Mouse (Mus musculus): ENCODE results near the gene Cdc42bpa. TPM values are rescaled to one million over a fixed set of nuclear protein-coding genes. Genes with fewer than 3 reads are reported as not detected.

The Cdc42bpa gene
- polyA plus RNA-seq, 1 experiment from 2014 or later: 26.1 TPM

GRCm38 (mm10) chr1:180128077-180128792 is 168.0 kb downstream of the Cdc42bpa start:
- H3K9me3 ChIP-seq (ENCODE audit: control insufficient read depth, low read depth, low read length): no peaks in the 10 kb centered on the region
- no peak for ATAC-seq (ENCODE audit: insufficient number of reproducible peaks, insufficient read depth, low FRiP score, low read depth)
- no peak overlapping the region for H3K9ac ChIP-seq (replicated peaks; ENCODE audit: low read depth, low read length)
- 81% methylated on average over 5 of the region's 5 CpGs for WGBS
- H3K27ac ChIP-seq (ENCODE audit: low read length): no peak overlapping the region
- H3K27me3 ChIP-seq (ENCODE audit: control insufficient read depth, insufficient read depth, low read length): no peaks in the 10 kb centered on the region
- H3K4me3 ChIP-seq (ENCODE audit: low read depth, low read length): no peak overlapping the region
- no peaks in the 10 kb centered on the region for H3K4me1 ChIP-seq (ENCODE audit: control insufficient read depth, insufficient read depth, low read length)
- H3K36me3 ChIP-seq (ENCODE audit: control insufficient read depth, insufficient read depth, low read length): peaks cover 9% of the 10 kb centered on the region; the same call in 1 of the 2 replicates
- H3K4me2 ChIP-seq (replicated peaks; ENCODE audit: low read depth, low read length): no peak overlapping the region

- 54% methylated on average over 3 of the region's 3 CpGs for WGBS
Observed at GRCm38 (mm10) chr1:180131402-180131801, 171.1 kb downstream of the Cdc42bpa start.

DNA sequence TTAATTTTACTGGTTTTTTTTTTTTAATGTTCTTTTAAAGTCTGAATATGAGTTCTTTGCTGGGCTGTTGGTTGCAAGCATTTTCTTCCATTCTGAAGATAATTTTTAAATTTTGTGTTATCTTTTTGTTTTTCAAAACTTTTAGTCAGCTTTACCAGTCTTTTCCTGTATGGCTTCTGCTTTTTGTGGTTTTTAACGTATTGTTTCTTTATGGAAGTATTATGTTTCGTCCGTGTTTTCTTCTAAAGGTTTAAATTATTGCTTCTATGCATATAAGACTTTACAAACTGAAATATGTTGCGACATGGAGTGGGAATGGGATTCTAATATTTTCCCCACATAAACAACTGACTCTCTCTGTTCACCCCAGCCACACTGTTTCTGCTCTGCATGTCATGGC is 171.9 kb downstream of the Cdc42bpa start:
- Histone ChIP-seq H3K9ac (replicated peaks; ENCODE audit: low read depth, low read length) (no peak overlapping the region), H3K27ac (ENCODE audit: low read length) (no peak overlapping the region), H3K9me3 (ENCODE audit: control insufficient read depth, low read depth, low read length) (no peaks in the 10 kb centered on the region), H3K4me3 (ENCODE audit: low read depth, low read length) (no peak overlapping the region), H3K4me1 (ENCODE audit: control insufficient read depth, insufficient read depth, low read length) (no peaks in the 10 kb centered on the region), H3K27me3 (ENCODE audit: control insufficient read depth, insufficient read depth, low read length) (no peaks in the 10 kb centered on the region), H3K36me3 (ENCODE audit: control insufficient read depth, insufficient read depth, low read length) (peaks cover 18% of the 10 kb centered on the region), H3K4me2 (replicated peaks; ENCODE audit: low read depth, low read length) (no peak overlapping the region)
- no peak for ATAC-seq (ENCODE audit: insufficient number of reproducible peaks, insufficient read depth, low FRiP score, low read depth)
- 97% methylated on average over 4 of the region's 4 CpGs for WGBS

More at GRCm38 (mm10) chr1:180131402-180131801, 171.1 kb downstream of the Cdc42bpa start:
- ATAC-seq (ENCODE audit: insufficient number of reproducible peaks, insufficient read depth, low FRiP score, low read depth): no peak
- Histone ChIP-seq H3K9me3 (ENCODE audit: control insufficient read depth, low read depth, low read length) (no peaks in the 10 kb centered on the region), H3K9ac (replicated peaks; ENCODE audit: low read depth, low read length) (no peak overlapping the region), H3K27ac (ENCODE audit: low read length) (no peak overlapping the region), H3K27me3 (ENCODE audit: control insufficient read depth, insufficient read depth, low read length) (no peaks in the 10 kb centered on the region), H3K4me3 (ENCODE audit: low read depth, low read length) (no peak overlapping the region), H3K36me3 (ENCODE audit: control insufficient read depth, insufficient read depth, low read length) (peaks cover 10% of the 10 kb centered on the region; the same call in 1 of the 2 replicates), H3K4me1 (ENCODE audit: control insufficient read depth, insufficient read depth, low read length) (no peaks in the 10 kb centered on the region), H3K4me2 (replicated peaks; ENCODE audit: low read depth, low read length) (no peak overlapping the region)

DNA sequence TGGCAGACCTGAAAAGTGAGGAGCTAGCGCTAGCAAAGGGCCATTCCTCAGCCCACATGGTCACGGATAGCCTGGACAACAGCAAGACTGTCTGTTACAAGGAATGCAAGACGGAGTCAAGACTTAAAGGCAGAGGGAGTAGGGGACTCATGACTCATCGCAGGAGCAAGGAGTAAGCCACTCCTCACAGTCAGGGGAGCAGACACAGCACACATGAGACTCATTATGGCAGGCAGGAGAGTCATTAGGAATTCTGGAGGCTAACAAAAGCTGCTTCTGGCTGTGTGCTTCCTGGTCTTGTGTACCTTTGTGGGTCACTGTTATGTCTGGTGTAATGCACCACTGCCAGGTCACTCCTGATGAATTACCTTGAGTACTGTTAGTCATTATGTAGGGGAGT is 178.9 kb downstream of the Cdc42bpa start:
- Histone ChIP-seq H3K9me3 (ENCODE audit: control insufficient read depth, low read depth, low read length) (no peaks in the 10 kb centered on the region), H3K9ac (replicated peaks; ENCODE audit: low read depth, low read length) (no peak overlapping the region), H3K27ac (ENCODE audit: low read length) (no peak overlapping the region), H3K27me3 (ENCODE audit: control insufficient read depth, insufficient read depth, low read length) (no peaks in the 10 kb centered on the region), H3K4me1 (ENCODE audit: control insufficient read depth, insufficient read depth, low read length) (no peaks in the 10 kb centered on the region), H3K4me2 (replicated peaks; ENCODE audit: low read depth, low read length) (no peak overlapping the region), H3K36me3 (ENCODE audit: control insufficient read depth, insufficient read depth, low read length) (peaks cover 30% of the 10 kb centered on the region), H3K4me3 (ENCODE audit: low read depth, low read length) (no peak overlapping the region)
- ATAC-seq (ENCODE audit: insufficient number of reproducible peaks, insufficient read depth, low FRiP score, low read depth): no peak
- WGBS: 85% methylated on average over 4 of the region's 4 CpGs

DNA sequence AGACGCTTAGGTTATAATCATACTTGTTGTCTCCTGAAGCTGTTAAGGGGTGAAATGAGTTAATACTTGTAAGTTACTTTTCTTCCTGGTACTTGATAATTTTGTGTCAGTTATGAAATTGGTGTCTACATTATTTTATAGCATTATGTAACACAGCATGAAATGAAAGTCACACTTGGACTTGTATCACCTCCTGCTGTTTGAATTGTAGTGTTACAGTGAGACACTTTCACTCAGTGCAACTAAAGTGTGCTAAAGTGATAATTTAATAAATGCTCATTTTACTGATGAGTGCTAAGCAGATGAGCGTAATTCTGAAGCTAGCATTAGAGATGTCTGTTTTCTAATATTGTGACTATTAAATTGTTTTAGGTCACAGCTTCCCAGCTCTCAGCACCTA is 180.7 kb downstream of the Cdc42bpa start:
- no peaks in the 10 kb centered on the region for H3K4me1 ChIP-seq (ENCODE audit: control insufficient read depth, insufficient read depth, low read length)
- ATAC-seq (ENCODE audit: insufficient number of reproducible peaks, insufficient read depth, low FRiP score, low read depth): no peak
- WGBS: 95% methylated on average over 2 of the region's 2 CpGs
- H3K4me3 ChIP-seq (ENCODE audit: low read depth, low read length): no peak overlapping the region
- H3K27me3 ChIP-seq (ENCODE audit: control insufficient read depth, insufficient read depth, low read length): no peaks in the 10 kb centered on the region
- no peak overlapping the region for H3K4me2 ChIP-seq (replicated peaks; ENCODE audit: low read depth, low read length)
- H3K9me3 ChIP-seq (ENCODE audit: control insufficient read depth, low read depth, low read length): no peaks in the 10 kb centered on the region
- no peak overlapping the region for H3K9ac ChIP-seq (replicated peaks; ENCODE audit: low read depth, low read length)
- peaks cover 36% of the 10 kb centered on the region for H3K36me3 ChIP-seq (ENCODE audit: control insufficient read depth, insufficient read depth, low read length)
- no peak overlapping the region for H3K27ac ChIP-seq (ENCODE audit: low read length)

DNA sequence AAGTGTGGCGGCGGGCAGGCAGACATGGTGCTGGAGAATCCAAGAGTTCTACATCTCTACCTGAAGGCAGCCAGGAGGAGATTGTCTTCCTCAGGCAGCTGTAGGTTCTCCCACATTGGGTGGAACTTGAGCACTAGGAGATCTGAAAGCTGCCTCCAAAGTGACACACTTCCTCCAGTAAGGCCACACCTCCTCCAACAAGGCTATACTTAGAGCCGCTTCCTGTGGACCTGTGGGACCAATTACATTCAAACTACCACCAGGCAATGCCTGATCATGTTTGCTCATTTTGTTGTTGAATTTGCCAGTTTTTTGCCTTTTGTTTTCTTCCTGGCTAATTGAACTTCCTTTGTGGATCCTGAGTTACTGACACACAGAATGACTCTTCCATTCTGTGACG is 187.8 kb downstream of the Cdc42bpa start:
- H3K4me1 ChIP-seq (ENCODE audit: control insufficient read depth, insufficient read depth, low read length): no peaks in the 10 kb centered on the region
- no peak overlapping the region for H3K9ac ChIP-seq (replicated peaks; ENCODE audit: low read depth, low read length)
- H3K27me3 ChIP-seq (ENCODE audit: control insufficient read depth, insufficient read depth, low read length): no peaks in the 10 kb centered on the region
- no peak overlapping the region for H3K27ac ChIP-seq (ENCODE audit: low read length)
- peaks cover 35% of the 10 kb centered on the region for H3K36me3 ChIP-seq (ENCODE audit: control insufficient read depth, insufficient read depth, low read length)
- H3K4me3 ChIP-seq (ENCODE audit: low read depth, low read length): no peak overlapping the region
- no peaks in the 10 kb centered on the region for H3K9me3 ChIP-seq (ENCODE audit: control insufficient read depth, low read depth, low read length)
- H3K4me2 ChIP-seq (replicated peaks; ENCODE audit: low read depth, low read length): no peak overlapping the region
- WGBS: 90% methylated on average over 4 of the region's 4 CpGs
- ATAC-seq (ENCODE audit: insufficient number of reproducible peaks, insufficient read depth, low FRiP score, low read depth): peak; percentile 46; the same call in 1 of the 2 replicates

DNA sequence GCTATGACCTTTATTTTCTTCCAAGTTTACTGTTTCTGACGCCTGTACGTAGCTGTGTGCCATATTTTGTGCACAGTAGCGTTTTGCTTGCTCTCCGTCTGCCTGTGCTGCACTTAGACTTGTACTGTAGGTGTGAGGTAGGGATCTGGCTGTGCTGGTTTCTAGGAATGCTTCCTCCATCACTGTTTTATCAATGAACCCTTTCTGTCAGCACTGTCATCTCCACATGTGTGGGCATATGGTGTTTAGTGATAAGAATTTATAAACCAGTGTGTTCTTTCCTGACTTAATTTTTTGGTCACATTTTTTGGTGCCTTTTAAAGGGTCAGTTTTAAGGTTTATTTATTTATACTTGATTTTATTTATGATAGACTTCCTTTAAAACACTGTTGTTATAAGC is 188.3 kb downstream of the Cdc42bpa start:
- H3K4me2 ChIP-seq (replicated peaks; ENCODE audit: low read depth, low read length): no peak overlapping the region
- H3K4me3 ChIP-seq (ENCODE audit: low read depth, low read length): no peak overlapping the region
- H3K9me3 ChIP-seq (ENCODE audit: control insufficient read depth, low read depth, low read length): no peaks in the 10 kb centered on the region
- peaks cover 33% of the 10 kb centered on the region for H3K36me3 ChIP-seq (ENCODE audit: control insufficient read depth, insufficient read depth, low read length)
- ATAC-seq (ENCODE audit: insufficient number of reproducible peaks, insufficient read depth, low FRiP score, low read depth): no peak
- no peaks in the 10 kb centered on the region for H3K27me3 ChIP-seq (ENCODE audit: control insufficient read depth, insufficient read depth, low read length)
- H3K9ac ChIP-seq (replicated peaks; ENCODE audit: low read depth, low read length): no peak overlapping the region
- no peak overlapping the region for H3K27ac ChIP-seq (ENCODE audit: low read length)
- H3K4me1 ChIP-seq (ENCODE audit: control insufficient read depth, insufficient read depth, low read length): no peaks in the 10 kb centered on the region
- WGBS: 89% methylated on average over 4 of the region's 4 CpGs

DNA sequence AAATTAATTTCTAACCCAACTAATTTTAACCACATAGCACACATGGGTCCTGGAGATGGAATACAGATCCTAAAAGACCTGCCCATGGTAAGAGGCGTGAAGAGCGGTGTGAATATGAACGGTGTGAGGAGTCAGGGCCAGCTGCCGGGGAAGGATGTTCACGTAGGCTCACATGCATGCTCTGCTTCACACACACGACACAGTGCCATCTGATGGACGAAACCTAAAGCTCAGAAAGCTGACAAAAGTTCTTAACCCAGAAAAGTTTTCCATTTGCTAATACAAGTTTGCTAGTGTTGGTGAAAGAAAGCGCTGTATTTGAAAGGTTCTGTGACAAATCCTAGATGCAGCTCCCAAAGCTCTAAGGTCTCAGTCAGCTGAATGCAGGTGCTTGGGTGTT is 190.9 kb downstream of the Cdc42bpa start:
- H3K9ac ChIP-seq (replicated peaks; ENCODE audit: low read depth, low read length): no peak overlapping the region
- no peaks in the 10 kb centered on the region for H3K9me3 ChIP-seq (ENCODE audit: control insufficient read depth, low read depth, low read length)
- no peaks in the 10 kb centered on the region for H3K4me1 ChIP-seq (ENCODE audit: control insufficient read depth, insufficient read depth, low read length)
- no peaks in the 10 kb centered on the region for H3K27me3 ChIP-seq (ENCODE audit: control insufficient read depth, insufficient read depth, low read length)
- no peak overlapping the region for H3K27ac ChIP-seq (ENCODE audit: low read length)
- peaks cover 28% of the 10 kb centered on the region for H3K36me3 ChIP-seq (ENCODE audit: control insufficient read depth, insufficient read depth, low read length)
- no peak overlapping the region for H3K4me3 ChIP-seq (ENCODE audit: low read depth, low read length)
- no peak for ATAC-seq (ENCODE audit: insufficient number of reproducible peaks, insufficient read depth, low FRiP score, low read depth)
- WGBS: 80% methylated on average over 8 of the region's 8 CpGs
- no peak overlapping the region for H3K4me2 ChIP-seq (replicated peaks; ENCODE audit: low read depth, low read length)

DNA sequence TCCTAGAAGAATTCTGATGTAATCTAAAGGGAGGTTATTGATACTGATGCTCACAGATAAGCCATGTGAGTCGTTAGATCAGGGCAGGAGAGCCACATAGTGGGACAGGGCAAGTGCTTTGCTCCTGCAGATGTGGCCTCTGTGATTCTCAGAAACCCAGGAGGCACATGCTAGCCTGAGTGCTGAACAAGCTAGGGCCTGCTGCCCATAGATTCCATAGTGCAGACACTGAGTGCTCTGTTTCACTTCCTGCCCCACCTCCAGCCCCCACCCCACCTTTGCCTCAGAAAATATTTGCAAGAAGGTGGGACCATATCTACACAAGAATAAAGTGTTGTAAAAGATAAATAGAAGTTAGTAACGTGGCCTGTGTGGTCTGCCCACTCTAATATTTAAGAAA is 198.4 kb downstream of the Cdc42bpa start:
- H3K4me2 ChIP-seq (replicated peaks; ENCODE audit: low read depth, low read length): no peak overlapping the region
- no peaks in the 10 kb centered on the region for H3K4me1 ChIP-seq (ENCODE audit: control insufficient read depth, insufficient read depth, low read length)
- peak; percentile 74; the same call in 1 of the 2 replicates for ATAC-seq (ENCODE audit: insufficient number of reproducible peaks, insufficient read depth, low FRiP score, low read depth)
- peaks cover 25% of the 10 kb centered on the region; the same call in 1 of the 2 replicates for H3K36me3 ChIP-seq (ENCODE audit: control insufficient read depth, insufficient read depth, low read length)
- no peak overlapping the region for H3K27ac ChIP-seq (ENCODE audit: low read length)
- H3K4me3 ChIP-seq (ENCODE audit: low read depth, low read length): no peak overlapping the region
- H3K9ac ChIP-seq (replicated peaks; ENCODE audit: low read depth, low read length): no peak overlapping the region
- no peaks in the 10 kb centered on the region for H3K9me3 ChIP-seq (ENCODE audit: control insufficient read depth, low read depth, low read length)
- whole genome bisulfite sequencing: 47% methylated on average over 2 of the region's 2 CpGs
- no peaks in the 10 kb centered on the region for H3K27me3 ChIP-seq (ENCODE audit: control insufficient read depth, insufficient read depth, low read length)

All from stomach, embryonic 14.5 days (tissue).